Mouse (Mus musculus): ENCODE results near the gene Cby3.

Gene Cby3

GRCm38 (mm10) chr11:50388217-50388929, 34.1 kb downstream of the Cby3 start:
- no peak for DNase-seq (ENCODE audit: extremely low read depth, low read depth, low spot score)

- no peak for DNase-seq (ENCODE audit: extremely low read depth, low read depth, low spot score)
Measured at GRCm38 (mm10) chr11:50389011-50389410, 34.7 kb downstream of the Cby3 start.

- no peak for DNase-seq (ENCODE audit: extremely low read depth, low read depth, low spot score)
Measured at GRCm38 (mm10) chr11:50389616-50390015, 35.4 kb downstream of the Cby3 start.

GRCm38 (mm10) chr11:50391272-50391960, 37.2 kb downstream of the Cby3 start:
- no peak for DNase-seq (ENCODE audit: extremely low read depth, low read depth, low spot score)

GRCm38 (mm10) chr11:50393306-50393705, 39.0 kb downstream of the Cby3 start:
- no peak for DNase-seq (ENCODE audit: extremely low read depth, low read depth, low spot score)

- DNase-seq (ENCODE audit: extremely low read depth, low read depth, low spot score), result no peak
Measured at GRCm38 (mm10) chr11:50394731-50395130, 40.5 kb downstream of the Cby3 start.

GRCm38 (mm10) chr11:50396766-50397307, 42.6 kb downstream of the Cby3 start:
- no peak for DNase-seq (ENCODE audit: extremely low read depth, low read depth, low spot score)

GRCm38 (mm10) chr11:50397316-50397715, 43.1 kb downstream of the Cby3 start:
- no peak for DNase-seq (ENCODE audit: extremely low read depth, low read depth, low spot score)

GRCm38 (mm10) chr11:50398803-50399202, 44.5 kb downstream of the Cby3 start:
- DNase-seq (ENCODE audit: extremely low read depth, low read depth, low spot score), result no peak

- DNase-seq (ENCODE audit: extremely low read depth, low read depth, low spot score), result no peak
Measured at GRCm38 (mm10) chr11:50402481-50402880, 48.2 kb downstream of the Cby3 start.

GRCm38 (mm10) chr11:50403367-50404014, 49.2 kb downstream of the Cby3 start:
- no peak for DNase-seq (ENCODE audit: extremely low read depth, low read depth, low spot score)

GRCm38 (mm10) chr11:50407235-50407634, 53.0 kb downstream of the Cby3 start:
- no peak for DNase-seq (ENCODE audit: extremely low read depth, low read depth, low spot score)
